Mouse (Mus musculus) layer of hippocampus, postnatal 10 days (tissue): ENCODE measurements around the gene Tmem115. TPM values are rescaled to one million over a fixed set of nuclear protein-coding genes. Genes with fewer than 3 reads are reported as not detected.

ENCODE experiments used
- DNase-seq, 2 experiments: peaks; one replicate each; pipeline ENCODE4 v3.0.0; 2021; ENCODE audit warnings: low spot score in 2 of 2
- total RNA-seq, 2 experiments: library from RNA; stranded (reverse); gene quantifications; 2 replicates each; pipeline ENCODE4 v1.2.3; 2021

Tmem115 gene
- total RNA-seq, 2 experiments from 2014 or later: 33.2 to 33.3 TPM

DNA sequence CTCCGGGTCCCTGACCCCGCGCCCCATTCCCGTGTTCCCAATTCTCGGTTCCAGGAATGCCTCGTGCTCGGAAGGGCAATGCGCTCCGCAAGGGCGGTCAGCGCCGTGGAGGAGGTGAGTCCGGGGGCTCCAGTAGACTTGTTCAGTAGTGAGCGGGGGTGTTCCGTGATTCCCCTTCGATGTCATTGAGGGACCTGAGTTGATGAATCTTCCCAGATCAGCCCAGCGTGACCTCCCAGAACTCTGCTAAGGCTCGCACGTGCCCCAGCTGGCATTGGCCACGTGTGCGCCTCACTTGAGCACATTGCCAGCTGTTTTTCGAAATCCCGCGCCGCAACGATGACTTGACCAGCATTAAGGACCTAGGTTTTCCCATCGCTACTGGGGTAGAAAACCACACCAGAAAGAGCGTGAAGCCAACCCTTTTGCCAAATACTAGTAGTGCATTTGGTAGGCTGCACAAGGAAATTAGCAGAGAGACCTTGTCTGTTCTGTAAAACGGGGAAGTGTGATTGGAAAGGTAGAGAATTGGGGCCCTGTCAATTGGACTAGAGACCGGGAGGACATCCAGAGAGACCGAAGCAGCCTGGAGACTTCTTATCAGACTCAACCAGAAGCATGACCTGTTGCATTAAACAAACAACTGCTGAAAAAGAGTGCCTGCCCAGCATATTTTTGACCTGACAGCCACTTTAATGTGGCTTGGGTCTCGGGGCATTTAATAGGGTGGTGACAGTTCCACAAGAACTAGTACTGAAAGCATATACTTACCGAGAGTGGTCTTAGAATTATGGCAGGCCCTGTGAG is 54.3 kb downstream of the Tmem115 start:
- DNase-seq: peak in 1 of 2 experiments; percentile 51

Other genes starting within 250 kb of the Tmem115 start
- 1 to 10 TPM; 1.7 to 1.8 TPM for gene Mapkapk3, start 244.1 kb upstream of the Tmem115 start, total RNA-seq
- 10 to 100 TPM in 1 of 2 experiments, 1 to 10 TPM in 1; 5.9 to 10.0 TPM for gene Cish, start 237.9 kb upstream of the Tmem115 start, total RNA-seq
- gene Hemk1, start 195.6 kb upstream of the Tmem115 start, total RNA-seq: 10 to 100 TPM; 14.6 to 19.9 TPM
- gene 6430571L13Rik, start 193.3 kb upstream of the Tmem115 start, total RNA-seq: 1 to 10 TPM; 2.5 to 3.2 TPM
- 10 to 100 TPM; 21.4 to 27.2 TPM for gene Cacna2d2, start 134.3 kb upstream of the Tmem115 start, total RNA-seq
- 10 to 100 TPM; 17.7 to 19.5 TPM for gene Cyb561d2, start 8.2 kb downstream of the Tmem115 start, total RNA-seq
- 10 to 100 TPM; 31.1 to 33.1 TPM for gene Nprl2, start 8.3 kb downstream of the Tmem115 start, total RNA-seq
- 1 to 10 TPM; 3.4 to 4.1 TPM for gene Zmynd10, start 13.4 kb downstream of the Tmem115 start, total RNA-seq
- 10 to 100 TPM; 18.3 to 18.6 TPM for gene Rassf1, start 17.6 kb downstream of the Tmem115 start, total RNA-seq
- gene Tusc2, start 29.3 kb downstream of the Tmem115 start, total RNA-seq: 10 to 100 TPM; 58.3 to 66.6 TPM
- gene Hyal2, start 34.0 kb downstream of the Tmem115 start, total RNA-seq: 10 to 100 TPM; 19.8 to 21.0 TPM
- 1 to 10 TPM; 3.7 to 4.2 TPM for gene Hyal1, start 43.0 kb downstream of the Tmem115 start, total RNA-seq
- 10 to 100 TPM; 10.7 to 11.9 TPM for gene Naa80, start 44.9 kb downstream of the Tmem115 start, total RNA-seq
- 1 to 10 TPM; 1.2 to 1.7 TPM for gene Hyal3, start 46.9 kb downstream of the Tmem115 start, total RNA-seq
- 10 to 100 TPM; 13.2 to 14.1 TPM for gene Ifrd2, start 53.7 kb downstream of the Tmem115 start, total RNA-seq
- 1 to 10 TPM; 3.5 to 3.7 TPM for gene Sema3b, start 75.3 kb downstream of the Tmem115 start, total RNA-seq
- gene Gnai2, start 101.4 kb downstream of the Tmem115 start, total RNA-seq: 100 to 1,000 TPM; 254 to 263 TPM
- 100 to 1,000 TPM in 1 of 2 experiments, 10 to 100 TPM in 1; 96.5 to 109 TPM for gene Slc38a3, start 135.6 kb downstream of the Tmem115 start, total RNA-seq
- gene Gnat1, start 145.8 kb downstream of the Tmem115 start, total RNA-seq: 1 to 10 TPM in 1 of 2 experiments, under 1 TPM in 1; 0.71 to 1.1 TPM
- gene Sema3f, start 176.5 kb downstream of the Tmem115 start, total RNA-seq: 1 to 10 TPM; 6.7 to 9.1 TPM
- 100 to 1,000 TPM; 159 to 181 TPM for gene Rbm5, start 237.1 kb downstream of the Tmem115 start, total RNA-seq